Mouse (Mus musculus) testis, adult 2 months (tissue): ENCODE measurements around the gene Dlg5. TPM values are rescaled to one million over a fixed set of nuclear protein-coding genes. Genes with fewer than 3 reads are reported as not detected.

Source experiments
- H3K27ac ChIP-seq: fragments of 200-500 bp; 2 replicates; pipeline ENCODE4 v1.5.1; 2012; ENCODE audit warnings: low read depth, low read length; ENCODE audit not compliant: control insufficient read depth, insufficient read depth
- H3K27me3 ChIP-seq: fragments of 200-500 bp; 2 replicates; pipeline ENCODE4 v1.6.1; 2012; ENCODE audit warnings: mild to moderate bottlenecking, low read length, moderate library complexity; ENCODE audit not compliant: control insufficient read depth, insufficient read depth
- H3K36me3 ChIP-seq: fragments of 200-500 bp; 2 replicates; pipeline ENCODE4 v1.6.1; 2012; ENCODE audit warnings: mild to moderate bottlenecking, low read length; ENCODE audit not compliant: control insufficient read depth, insufficient read depth
- H3K4me1 ChIP-seq: fragments of 200-500 bp; 2 replicates; pipeline ENCODE4 v1.6.1; 2012; ENCODE audit warnings: low read length; ENCODE audit not compliant: control insufficient read depth, insufficient read depth
- H3K4me3 ChIP-seq: fragments of 200-500 bp; 2 replicates; pipeline ENCODE4 v1.5.1; 2012; ENCODE audit warnings: low read depth, mild to moderate bottlenecking, low read length, moderate library complexity, mixed read lengths; ENCODE audit not compliant: control insufficient read depth
- CTCF ChIP-seq: fragments of 200-500 bp; IDR thresholded peaks from 2 replicates; pipeline ENCODE4 v1.5.1; 2012; ENCODE audit warnings: low read depth, mild to moderate bottlenecking, inconsistent platforms, low read length, moderate library complexity; ENCODE audit not compliant: control insufficient read depth, insufficient read depth, insufficient replicate concordance
- POLR2A ChIP-seq: fragments of 200-500 bp; IDR thresholded peaks from 2 replicates; pipeline ENCODE4 v1.6.1; 2012; ENCODE audit warnings: low read depth, mild to moderate bottlenecking, inconsistent platforms, low read length, moderate library complexity; ENCODE audit not compliant: control insufficient read depth
- polyA plus RNA-seq: library from polyadenylated mRNA; depleted of rRNA; stranded (reverse); fragments of >200 nt; gene quantifications from 2 replicates; pipeline ENCODE4 v1.2.3, GENCODE M21; 2012; rRNA removed

The Dlg5 gene
- polyA plus RNA-seq, 1 experiment = 3.4 TPM

DNA sequence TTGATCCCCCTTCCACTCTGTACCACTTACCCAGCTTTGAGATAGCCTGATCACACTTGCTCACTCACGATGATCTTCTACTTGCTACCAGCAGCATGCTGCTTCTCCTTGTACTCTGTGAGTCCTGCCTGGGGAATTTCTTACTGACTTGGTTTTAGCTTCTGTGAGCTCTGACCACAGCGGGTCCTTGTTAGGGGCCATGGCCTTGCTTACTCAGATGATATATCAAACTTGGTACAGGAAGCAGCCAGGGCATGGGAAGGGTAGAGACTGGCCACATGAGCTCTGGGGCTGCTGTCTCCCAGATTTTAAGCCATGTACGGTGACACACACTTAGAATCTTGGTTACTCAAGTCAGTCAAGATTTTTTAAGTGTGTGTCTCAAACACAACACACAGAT is 156.5 kb downstream of the Dlg5 start:
- Histone ChIP-seq H3K27me3 (no peaks in the 10 kb centered on the region), H3K36me3 (no peaks in the 10 kb centered on the region), H3K4me1 (peaks cover 2% of the 10 kb centered on the region; the same call in 1 of the 2 replicates), H3K4me3 (no peak overlapping the region), H3K27ac (peak overlapping the region; percentile 16; the same call in 1 of the 2 replicates)
- TF ChIP-seq POLR2A (no peak), CTCF (no peak)

- Histone ChIP-seq H3K27me3 (no peaks in the 10 kb centered on the region), H3K36me3 (no peaks in the 10 kb centered on the region), H3K4me1 (peaks cover 2% of the 10 kb centered on the region; the same call in 1 of the 2 replicates), H3K27ac (peak overlapping the region; percentile 41; the same call in 1 of the 2 replicates), H3K4me3 (no peak overlapping the region)
- TF ChIP-seq POLR2A = no peak
- no peak for TF ChIP-seq CTCF
These were observed 158.3 kb downstream of the Dlg5 start for GRCm38 (mm10) chr14:24087430-24087829.

DNA sequence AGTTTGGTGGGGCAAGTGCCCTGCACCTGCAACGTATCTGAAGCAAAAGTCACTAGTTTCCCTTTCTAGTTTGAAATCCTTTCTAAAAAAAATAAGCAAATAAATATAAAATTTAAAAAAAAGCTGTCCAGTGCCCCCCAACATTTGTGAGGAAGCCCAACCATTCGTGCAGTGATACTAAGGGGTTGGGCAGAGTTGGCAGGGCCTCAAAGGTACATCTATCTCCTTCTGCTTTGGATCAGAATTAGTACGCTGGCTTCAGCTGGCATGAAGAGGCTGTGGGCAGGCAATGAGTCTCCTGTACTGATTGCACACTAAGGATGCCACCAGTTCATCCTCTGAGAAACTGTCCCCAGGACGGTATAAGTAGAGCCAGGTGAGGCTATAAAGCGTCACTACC is 159.2 kb downstream of the Dlg5 start:
- peaks cover 2% of the 10 kb centered on the region; the same call in 1 of the 2 replicates for H3K4me1 ChIP-seq
- TF ChIP-seq CTCF (no peak), POLR2A (peak; percentile 9; the same call in 1 of the 2 replicates)

More for the DNA sequence above, 159.2 kb downstream of the Dlg5 start:
- Histone ChIP-seq H3K4me3 (no peak overlapping the region), H3K27me3 (no peaks in the 10 kb centered on the region), H3K36me3 (no peaks in the 10 kb centered on the region), H3K27ac (peak overlapping the region; percentile 44)

Other genes starting within 250 kb of the Dlg5 start
- 2.9 and 3.0 TPM in 2 replicates for gene Kcnma1, start 231.4 kb downstream of the Dlg5 start, polyA plus RNA-seq
- 6.7 and 7.9 TPM in 2 replicates for gene E330034G19Rik, start 47.3 kb upstream of the Dlg5 start, polyA plus RNA-seq
- 5.9 and 6.8 TPM in 2 replicates for gene Polr3a, start 241.1 kb upstream of the Dlg5 start, polyA plus RNA-seq
- gene Rps24, start 241.2 kb upstream of the Dlg5 start, polyA plus RNA-seq = 1,016 and 1,252 TPM in 2 replicates